Mouse (Mus musculus) heart, postnatal 0 days (tissue): ENCODE measurements at regions not wholly inside any gene's neighbourhood (a gene's known extent, or its start where the extent isn't known, plus 50 kb on each side); places are given as distances from the start of the nearest gene placed in this dataset.

Experiments used
- ATAC-seq: fragments of 200-750 bp; cut with Nextera tagmentation; 2 replicates; pipeline ENCODE4 v1.8.0; 2017; ENCODE audit warnings: low read depth, moderate number of reproducible peaks, moderate library complexity; ENCODE audit not compliant: insufficient read depth
- DNase-seq: peaks from one replicate; pipeline ENCODE4 v3.0.0-alpha.2; 2016; ENCODE audit warnings: low spot score
- H3K27ac ChIP-seq: fragments of 300-500 bp; sonication (generic); 2 replicates; pipeline ENCODE4 v1.5.1; 2014; ENCODE audit warnings: low read depth, mild to moderate bottlenecking
- H3K27me3 ChIP-seq: fragments of 300-500 bp; sonication (generic); 2 replicates; pipeline ENCODE4 v1.6.1; 2014; ENCODE audit warnings: low read length, mixed read lengths; ENCODE audit not compliant: control insufficient read depth, insufficient read depth
- H3K36me3 ChIP-seq: fragments of 300-500 bp; sonication (generic); replicated peaks from 2 replicates; pipeline ENCODE4 v1.6.1; 2014; ENCODE audit warnings: low read length, mixed read lengths; ENCODE audit not compliant: control insufficient read depth, insufficient read depth
- H3K4me1 ChIP-seq: fragments of 300-500 bp; sonication (generic); 2 replicates; pipeline ENCODE4 v1.6.1; 2014; ENCODE audit warnings: antibody characterized with exemption; ENCODE audit not compliant: control insufficient read depth, insufficient read depth
- H3K4me2 ChIP-seq: fragments of 300-500 bp; sonication (generic); 2 replicates; pipeline ENCODE4 v1.6.1; 2014; ENCODE audit warnings: low read depth, mild to moderate bottlenecking, low read length, moderate library complexity
- H3K4me3 ChIP-seq: fragments of 300-500 bp; sonication (generic); 2 replicates; pipeline ENCODE4 v1.5.1; 2014; ENCODE audit warnings: low read depth, low read length
- H3K9ac ChIP-seq: fragments of 300-500 bp; sonication (generic); replicated peaks from 2 replicates; pipeline ENCODE4 v1.6.1; 2014; ENCODE audit warnings: low read depth, low read length, mixed read lengths
- H3K9me3 ChIP-seq: fragments of 300-500 bp; sonication (generic); replicated peaks from 2 replicates; pipeline ENCODE4 v1.6.1; 2016; ENCODE audit warnings: low read length; ENCODE audit not compliant: control insufficient read depth
- CTCF ChIP-seq: IDR thresholded peaks from 2 replicates; pipeline ENCODE4 v1.5.1; 2016; ENCODE audit warnings: antibody characterized with exemption, control low read depth, low read depth
- EP300 ChIP-seq: IDR thresholded peaks from 2 replicates; pipeline ENCODE4 v1.6.1; 2016; ENCODE audit warnings: antibody characterized with exemption, low read depth
- WGBS: fragments of 180-500 bp; shearing (Covaris S2); extraction: QIAGEN DNeasy Blood & Tissue Kit; methylation state at CpG from one replicate; pipeline ENCODE4 v1.1.7; 2014; 5-methylcytosine and 5-hydroxymethylcytosine counted together

DNA sequence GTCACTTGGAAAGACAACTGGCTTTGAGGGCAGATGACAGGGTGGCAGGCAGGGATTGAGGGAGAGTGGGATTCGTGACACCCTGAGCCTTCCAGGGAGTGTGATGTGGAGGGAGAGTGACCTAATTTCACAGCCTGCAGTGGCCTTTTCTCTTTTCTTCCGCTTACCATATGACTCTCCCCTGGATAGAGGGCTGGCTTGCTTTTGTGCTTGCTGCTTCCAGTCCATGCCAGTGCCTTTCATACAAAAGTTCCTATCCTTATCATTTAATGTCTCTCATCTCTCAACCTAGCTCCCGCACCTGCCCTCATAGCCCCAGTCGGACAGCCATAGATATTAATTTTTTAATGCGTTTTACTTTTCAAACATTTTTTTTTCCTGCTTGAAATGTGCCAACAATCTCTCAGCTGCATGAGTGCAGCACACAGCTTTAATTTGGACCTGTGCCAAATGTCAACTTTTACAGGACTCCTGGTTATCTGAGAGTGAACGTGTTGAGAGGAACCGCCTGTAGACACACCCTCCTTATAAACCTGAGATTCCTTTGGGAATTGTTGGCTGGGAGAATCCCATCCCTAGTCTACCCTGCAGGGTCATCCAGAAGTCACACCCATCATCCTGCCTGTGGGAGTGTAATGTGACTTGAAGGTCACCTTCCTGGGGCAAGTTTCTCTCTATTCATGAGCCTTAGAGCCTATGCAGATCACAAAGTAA lies 260.3 kb upstream of the Igfbp3 start:
- no peak overlapping the region for H3K9ac ChIP-seq
- H3K4me2 ChIP-seq, result no peak overlapping the region
- TF ChIP-seq EP300, result no peak
- no peak for TF ChIP-seq CTCF
- peaks cover 8% of the 10 kb centered on the region; the same call in 1 of the 2 replicates for H3K4me1 ChIP-seq
- no peaks in the 10 kb centered on the region for H3K9me3 ChIP-seq
- DNase-seq (peak; percentile 34), ATAC-seq (peak; percentile 74)
- H3K27ac ChIP-seq, result no peak overlapping the region
- no peak overlapping the region for H3K4me3 ChIP-seq
- no peaks in the 10 kb centered on the region for H3K27me3 ChIP-seq
- WGBS, result 23% methylated on average over 7 of the region's 7 CpGs
- no peaks in the 10 kb centered on the region for H3K36me3 ChIP-seq

DNA sequence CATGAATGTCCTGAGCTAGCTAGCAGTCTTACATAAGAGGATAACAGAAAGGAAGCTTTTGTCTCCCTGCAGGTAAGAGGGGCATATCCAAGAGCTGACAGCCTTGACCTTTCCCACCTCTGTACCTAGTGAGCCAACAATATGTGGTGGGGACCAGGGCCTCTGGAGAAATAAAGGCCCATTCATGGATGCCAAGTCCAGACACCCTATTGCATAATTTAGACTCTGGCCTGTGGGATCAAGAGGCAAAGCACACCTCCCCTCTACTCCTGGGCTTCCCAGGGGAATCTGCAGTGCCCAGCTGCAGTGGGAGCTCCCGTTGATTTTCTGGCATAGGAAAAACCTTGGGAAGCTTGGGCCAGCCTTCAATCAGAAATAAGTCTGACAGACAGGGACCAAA lies 251.8 kb upstream of the Igfbp3 start:
- H3K4me3 ChIP-seq, result no peak overlapping the region
- no peaks in the 10 kb centered on the region for H3K36me3 ChIP-seq
- DNase-seq, result no peak
- H3K9me3 ChIP-seq, result no peaks in the 10 kb centered on the region
- no peak overlapping the region for H3K4me2 ChIP-seq
- ATAC-seq, result no peak
- no peak for TF ChIP-seq CTCF
- H3K27ac ChIP-seq, result no peak overlapping the region
- no peaks in the 10 kb centered on the region for H3K27me3 ChIP-seq
- 56% methylated on average over 1 of the region's 1 CpGs for WGBS
- H3K4me1 ChIP-seq, result no peaks in the 10 kb centered on the region
- H3K9ac ChIP-seq, result no peak overlapping the region

DNA sequence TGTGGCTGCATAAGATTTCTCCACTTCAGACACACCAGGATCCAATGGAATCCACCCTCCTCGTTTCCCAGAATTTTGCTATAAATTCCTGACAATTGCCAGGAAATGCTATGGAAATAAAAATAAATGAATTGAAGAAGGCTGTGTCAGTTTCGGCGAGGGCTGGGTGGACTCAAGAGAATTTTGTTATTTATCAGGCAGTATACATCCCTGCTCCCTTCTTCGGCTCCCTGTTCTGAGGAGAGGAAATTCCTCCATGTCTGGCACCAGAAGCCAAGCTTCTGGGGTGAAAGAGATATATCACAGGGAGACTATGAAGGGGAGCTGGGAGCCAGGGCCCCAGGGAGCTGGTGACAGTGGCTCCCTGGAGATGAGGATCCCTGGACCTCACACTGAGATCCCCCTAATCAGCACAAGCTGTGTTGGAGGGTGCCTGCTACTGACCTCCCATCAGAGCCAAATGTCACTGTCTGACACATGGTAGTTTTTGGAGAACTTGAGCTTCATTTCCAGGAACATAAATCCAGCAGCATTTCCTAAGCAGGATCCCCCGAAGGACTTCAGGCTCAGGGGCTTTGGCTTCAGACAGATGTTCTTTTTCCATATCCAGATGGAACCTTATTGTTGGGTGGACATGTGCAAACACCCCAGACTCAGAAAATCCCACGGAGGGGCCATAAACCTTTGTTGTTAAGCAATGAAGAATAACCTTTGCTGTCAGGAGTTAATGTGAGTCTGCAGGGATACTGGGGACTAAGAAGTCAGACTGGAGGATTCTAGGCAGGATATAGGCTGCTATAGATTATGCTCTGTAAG lies 248.4 kb upstream of the Igfbp3 start:
- no peak overlapping the region for H3K27ac ChIP-seq
- TF ChIP-seq EP300, result no peak
- TF ChIP-seq CTCF, result no peak
- H3K4me3 ChIP-seq, result no peak overlapping the region
- WGBS, result 39% methylated on average over 6 of the region's 6 CpGs
- DNase-seq, result no peak
- H3K27me3 ChIP-seq, result no peaks in the 10 kb centered on the region
- no peak overlapping the region for H3K9ac ChIP-seq
- H3K4me1 ChIP-seq, result no peaks in the 10 kb centered on the region
- H3K9me3 ChIP-seq, result no peaks in the 10 kb centered on the region
- H3K4me2 ChIP-seq, result no peak overlapping the region
- no peak for ATAC-seq
- H3K36me3 ChIP-seq, result no peaks in the 10 kb centered on the region

DNA sequence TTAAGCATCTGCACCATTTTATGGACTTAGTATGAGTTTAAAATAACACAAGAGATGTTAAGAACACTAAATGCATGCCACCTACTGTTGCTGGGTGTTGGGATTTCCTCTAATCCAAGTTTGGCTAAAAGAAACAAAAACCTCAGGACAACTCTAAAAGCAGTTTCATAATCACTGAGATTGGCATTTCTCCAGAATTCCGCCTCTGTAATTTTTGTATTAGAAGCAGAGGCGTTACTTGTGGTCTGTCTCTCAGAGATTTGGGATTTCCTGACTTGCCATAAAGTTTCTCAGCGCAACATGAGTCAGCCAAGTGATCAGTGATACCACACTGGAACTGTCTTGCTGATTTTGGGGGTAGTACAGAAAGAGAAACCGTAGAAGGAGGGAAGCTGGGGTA lies 238.0 kb upstream of the Igfbp3 start:
- no peaks in the 10 kb centered on the region for H3K27me3 ChIP-seq
- no peak overlapping the region for H3K9ac ChIP-seq
- no peak overlapping the region for H3K27ac ChIP-seq
- H3K36me3 ChIP-seq, result no peaks in the 10 kb centered on the region
- 64% methylated on average over 4 of the region's 4 CpGs for WGBS
- DNase-seq, result no peak
- no peaks in the 10 kb centered on the region for H3K4me1 ChIP-seq
- no peak for ATAC-seq
- no peak overlapping the region for H3K4me3 ChIP-seq
- TF ChIP-seq CTCF, result no peak
- no peaks in the 10 kb centered on the region for H3K9me3 ChIP-seq
- no peak overlapping the region for H3K4me2 ChIP-seq

DNA sequence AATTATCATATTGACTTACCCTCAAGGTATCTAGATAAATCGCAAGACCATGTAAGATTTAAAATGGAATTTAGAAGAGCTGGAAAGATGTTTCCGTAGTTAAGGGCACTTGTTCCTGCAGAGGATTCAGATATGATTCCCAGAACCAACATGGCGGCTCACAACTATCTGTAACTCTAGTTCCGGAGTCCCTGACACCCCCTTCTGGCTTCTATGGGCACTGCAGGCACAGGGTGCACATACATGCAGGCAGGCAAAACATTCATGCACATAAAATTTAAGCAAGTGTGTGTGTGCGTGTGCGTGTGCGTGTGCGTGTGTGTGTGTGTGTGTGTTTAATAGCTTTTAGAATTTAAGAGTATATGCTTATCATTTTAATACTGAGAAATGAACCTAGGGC lies 230.8 kb upstream of the Igfbp3 start:
- ATAC-seq (no peak), DNase-seq (no peak)
- Histone ChIP-seq H3K4me1 (no peaks in the 10 kb centered on the region), H3K4me3 (no peak overlapping the region), H3K27ac (no peak overlapping the region), H3K27me3 (no peaks in the 10 kb centered on the region), H3K9ac (no peak overlapping the region), H3K4me2 (no peak overlapping the region), H3K36me3 (no peaks in the 10 kb centered on the region), H3K9me3 (no peaks in the 10 kb centered on the region)
- WGBS, result 91% methylated on average over 8 of the region's 8 CpGs
- TF ChIP-seq CTCF (no peak), EP300 (no peak)

DNA sequence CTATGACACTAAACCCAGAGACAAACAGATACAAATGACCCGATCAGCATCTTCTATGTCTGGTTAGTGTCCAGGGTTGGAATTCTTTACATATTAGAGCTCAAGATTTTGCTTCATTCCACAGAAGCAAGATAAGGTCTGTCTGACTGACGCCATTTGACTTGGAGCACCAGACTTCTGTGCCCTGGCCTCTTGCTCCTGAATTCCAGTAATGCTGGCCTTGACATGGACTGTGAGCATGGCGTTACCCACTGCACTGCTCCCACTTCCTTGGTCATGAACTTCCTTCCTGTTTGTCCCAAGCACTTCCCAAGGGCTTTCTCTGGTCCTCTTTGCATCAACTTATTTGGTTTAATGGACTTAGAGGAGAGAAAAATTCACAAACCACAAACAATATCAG lies 225.6 kb upstream of the Igfbp3 start:
- no peak overlapping the region for H3K27ac ChIP-seq
- 21% methylated on average over 3 of the region's 3 CpGs for WGBS
- H3K4me3 ChIP-seq, result no peak overlapping the region
- DNase-seq (no peak), ATAC-seq (no peak)
- H3K9me3 ChIP-seq, result no peaks in the 10 kb centered on the region
- H3K4me1 ChIP-seq, result no peaks in the 10 kb centered on the region
- no peaks in the 10 kb centered on the region for H3K27me3 ChIP-seq
- no peak overlapping the region for H3K4me2 ChIP-seq
- no peak for TF ChIP-seq CTCF
- no peak for TF ChIP-seq EP300
- H3K36me3 ChIP-seq, result no peaks in the 10 kb centered on the region
- no peak overlapping the region for H3K9ac ChIP-seq
